Mouse (Mus musculus): Measurements from ENCODE around the gene Tbc1d2b. TPM values are rescaled to one million over a fixed set of nuclear protein-coding genes. Genes with fewer than 3 reads are reported as not detected.

The Tbc1d2b gene
- polyA plus RNA-seq, 1 experiment, result 2.9 TPM

- Histone ChIP-seq H3K4me3 (no peak overlapping the region), H3K4me2 (ENCODE audit: low read depth) (no peak overlapping the region), H3K79me2 (ENCODE audit: control insufficient read depth, insufficient read depth) (no peaks in the 10 kb centered on the region), H3K36me3 (ENCODE audit: control insufficient read depth, insufficient read depth) (peaks cover 8% of the 10 kb centered on the region), H3K27me3 (ENCODE audit: control insufficient read depth, insufficient read depth, insufficient read length) (no peaks in the 10 kb centered on the region), H3ac (ENCODE audit: control insufficient read depth, insufficient read length) (no peak overlapping the region)
- TF ChIP-seq CEBPB (IDR thresholded peaks at IDR 0.05; ENCODE audit: insufficient read depth, poor library complexity, severe bottlenecking) (no peak), SRF (IDR thresholded peaks at IDR 0.05; ENCODE audit: control insufficient read depth, insufficient read length, low read depth) (no peak), E2F4 (IDR thresholded peaks at IDR 0.05; ENCODE audit: insufficient read depth) (no peak), POLR2A (IDR thresholded peaks at IDR 0.05; ENCODE audit: insufficient read length, low read depth) (no peak), TCF12 (IDR thresholded peaks at IDR 0.05; ENCODE audit: insufficient read depth, poor library complexity, severe bottlenecking) (no peak), MYOD1 (IDR thresholded peaks at IDR 0.05; ENCODE audit: control insufficient read depth in 1 of 3, insufficient read length in 2 of 3, low read depth in 2 of 3) (no peak), REST (IDR thresholded peaks at IDR 0.05; ENCODE audit: insufficient read depth, insufficient read length) (no peak), POLR2AphosphoS2 (IDR thresholded peaks at IDR 0.05; ENCODE audit: insufficient read length, low read depth) (no peak), MAX (IDR thresholded peaks at IDR 0.05; ENCODE audit: low read depth) (no peak), TCF3 (IDR thresholded peaks at IDR 0.05; ENCODE audit: insufficient read length, low read depth) (no peak), USF1 (IDR thresholded peaks at IDR 0.05; ENCODE audit: low read depth) (no peak), MYOG (IDR thresholded peaks at IDR 0.05; ENCODE audit: control insufficient read depth in 1 of 3, insufficient read depth in 1 of 3, insufficient read length in 2 of 3, low read depth in 2 of 3) (no peak)
Observed at GRCm38 (mm10) chr9:90196262-90196661, 74.3 kb downstream of the Tbc1d2b start.

- TF ChIP-seq REST (IDR thresholded peaks at IDR 0.05; ENCODE audit: insufficient read depth, insufficient read length) (no peak), TCF3 (IDR thresholded peaks at IDR 0.05; ENCODE audit: insufficient read length, low read depth) (no peak), POLR2AphosphoS2 (IDR thresholded peaks at IDR 0.05; ENCODE audit: insufficient read length, low read depth) (no peak), E2F4 (IDR thresholded peaks at IDR 0.05; ENCODE audit: insufficient read depth) (no peak)
- H3K36me3 ChIP-seq (ENCODE audit: control insufficient read depth, insufficient read depth), result peaks cover 12% of the 10 kb centered on the region
- H3K4me3 ChIP-seq, result no peak overlapping the region
- no peak overlapping the region for H3K4me2 ChIP-seq (ENCODE audit: low read depth)
- H3K79me2 ChIP-seq (ENCODE audit: control insufficient read depth, insufficient read depth), result no peaks in the 10 kb centered on the region
- H3ac ChIP-seq (ENCODE audit: control insufficient read depth, insufficient read length), result no peak overlapping the region
- no peaks in the 10 kb centered on the region for H3K27me3 ChIP-seq (ENCODE audit: control insufficient read depth, insufficient read depth, insufficient read length)
Observed at GRCm38 (mm10) chr9:90195000-90195399, 75.6 kb downstream of the Tbc1d2b start.

GRCm38 (mm10) chr9:90189391-90189790, 81.2 kb downstream of the Tbc1d2b start:
- Histone ChIP-seq H3K27me3 (ENCODE audit: control insufficient read depth, insufficient read depth, insufficient read length) (no peaks in the 10 kb centered on the region), H3ac (ENCODE audit: control insufficient read depth, insufficient read length) (no peak overlapping the region), H3K4me3 (no peak overlapping the region), H3K4me2 (ENCODE audit: low read depth) (no peak overlapping the region), H3K36me3 (ENCODE audit: control insufficient read depth, insufficient read depth) (peaks cover 5% of the 10 kb centered on the region), H3K79me2 (ENCODE audit: control insufficient read depth, insufficient read depth) (no peaks in the 10 kb centered on the region)
- TF ChIP-seq E2F4 (IDR thresholded peaks at IDR 0.05; ENCODE audit: insufficient read depth), result no peak
- TF ChIP-seq POLR2A (IDR thresholded peaks at IDR 0.05; ENCODE audit: insufficient read length, low read depth), result no peak
- TF ChIP-seq CEBPB (IDR thresholded peaks at IDR 0.05; ENCODE audit: insufficient read depth, poor library complexity, severe bottlenecking), result no peak
- TF ChIP-seq TCF12 (IDR thresholded peaks at IDR 0.05; ENCODE audit: insufficient read depth, poor library complexity, severe bottlenecking), result no peak
- no peak for TF ChIP-seq POLR2AphosphoS2 (IDR thresholded peaks at IDR 0.05; ENCODE audit: insufficient read length, low read depth)
- TF ChIP-seq MAX (IDR thresholded peaks at IDR 0.05; ENCODE audit: low read depth), result no peak
- no peak for TF ChIP-seq MYOD1 (IDR thresholded peaks at IDR 0.05; ENCODE audit: control insufficient read depth in 1 of 3, insufficient read length in 2 of 3, low read depth in 2 of 3)
- no peak for TF ChIP-seq MYOG (IDR thresholded peaks at IDR 0.05; ENCODE audit: control insufficient read depth in 1 of 3, insufficient read depth in 1 of 3, insufficient read length in 2 of 3, low read depth in 2 of 3)

GRCm38 (mm10) chr9:90188893-90189292, 81.7 kb downstream of the Tbc1d2b start:
- H3K36me3 ChIP-seq (ENCODE audit: control insufficient read depth, insufficient read depth), result peaks cover 4% of the 10 kb centered on the region
- no peaks in the 10 kb centered on the region for H3K79me2 ChIP-seq (ENCODE audit: control insufficient read depth, insufficient read depth)
- no peak overlapping the region for H3ac ChIP-seq (ENCODE audit: control insufficient read depth, insufficient read length)
- no peaks in the 10 kb centered on the region for H3K27me3 ChIP-seq (ENCODE audit: control insufficient read depth, insufficient read depth, insufficient read length)
- no peak overlapping the region for H3K4me2 ChIP-seq (ENCODE audit: low read depth)
- H3K4me3 ChIP-seq, result no peak overlapping the region
- no peak for TF ChIP-seq REST (IDR thresholded peaks at IDR 0.05; ENCODE audit: insufficient read depth, insufficient read length)
- no peak for TF ChIP-seq E2F4 (IDR thresholded peaks at IDR 0.05; ENCODE audit: insufficient read depth)
- no peak for TF ChIP-seq USF1 (IDR thresholded peaks at IDR 0.05; ENCODE audit: low read depth)
- no peak for TF ChIP-seq TCF3 (IDR thresholded peaks at IDR 0.05; ENCODE audit: insufficient read length, low read depth)
- no peak for TF ChIP-seq MYOD1 (IDR thresholded peaks at IDR 0.05; ENCODE audit: control insufficient read depth in 1 of 3, insufficient read length in 2 of 3, low read depth in 2 of 3)
- no peak for TF ChIP-seq TCF12 (IDR thresholded peaks at IDR 0.05; ENCODE audit: insufficient read depth, poor library complexity, severe bottlenecking)
- no peak for TF ChIP-seq MYOG (IDR thresholded peaks at IDR 0.05; ENCODE audit: control insufficient read depth in 1 of 3, insufficient read depth in 1 of 3, insufficient read length in 2 of 3, low read depth in 2 of 3)
- no peak for TF ChIP-seq POLR2AphosphoS2 (IDR thresholded peaks at IDR 0.05; ENCODE audit: insufficient read length, low read depth)
- TF ChIP-seq SRF (IDR thresholded peaks at IDR 0.05; ENCODE audit: control insufficient read depth, insufficient read length, low read depth), result no peak
- TF ChIP-seq CEBPB (IDR thresholded peaks at IDR 0.05; ENCODE audit: insufficient read depth, poor library complexity, severe bottlenecking), result no peak
- no peak for TF ChIP-seq MAX (IDR thresholded peaks at IDR 0.05; ENCODE audit: low read depth)
- no peak for TF ChIP-seq POLR2A (IDR thresholded peaks at IDR 0.05; ENCODE audit: insufficient read length, low read depth)

GRCm38 (mm10) chr9:90185356-90185910, 85.2 kb downstream of the Tbc1d2b start:
- Histone ChIP-seq H3K79me2 (ENCODE audit: control insufficient read depth, insufficient read depth) (no peaks in the 10 kb centered on the region), H3ac (ENCODE audit: control insufficient read depth, insufficient read length) (no peak overlapping the region), H3K27me3 (ENCODE audit: control insufficient read depth, insufficient read depth, insufficient read length) (no peaks in the 10 kb centered on the region), H3K4me3 (no peak overlapping the region), H3K36me3 (ENCODE audit: control insufficient read depth, insufficient read depth) (peaks cover 4% of the 10 kb centered on the region), H3K4me2 (ENCODE audit: low read depth) (no peak overlapping the region)
- no peak for TF ChIP-seq MYOG (IDR thresholded peaks at IDR 0.05; ENCODE audit: control insufficient read depth in 1 of 3, insufficient read depth in 1 of 3, insufficient read length in 2 of 3, low read depth in 2 of 3)
- TF ChIP-seq POLR2A (IDR thresholded peaks at IDR 0.05; ENCODE audit: insufficient read length, low read depth), result no peak
- no peak for TF ChIP-seq E2F4 (IDR thresholded peaks at IDR 0.05; ENCODE audit: insufficient read depth)
- no peak for TF ChIP-seq TCF3 (IDR thresholded peaks at IDR 0.05; ENCODE audit: insufficient read length, low read depth)
- TF ChIP-seq MYOD1 (IDR thresholded peaks at IDR 0.05; ENCODE audit: control insufficient read depth in 1 of 3, insufficient read length in 2 of 3, low read depth in 2 of 3), result no peak
- no peak for TF ChIP-seq USF1 (IDR thresholded peaks at IDR 0.05; ENCODE audit: low read depth)
- TF ChIP-seq MAX (IDR thresholded peaks at IDR 0.05; ENCODE audit: low read depth), result no peak
- TF ChIP-seq TCF12 (IDR thresholded peaks at IDR 0.05; ENCODE audit: insufficient read depth, poor library complexity, severe bottlenecking), result no peak
- TF ChIP-seq REST (IDR thresholded peaks at IDR 0.05; ENCODE audit: insufficient read depth, insufficient read length), result no peak
